ENCODE assay signal across 29 mouse cellular contexts in genomic region chr7:121955802-121956201, GRCm38 (mm10). TPM values are rescaled to one million over a fixed set of nuclear protein-coding genes. Genes with fewer than 3 reads are reported as not detected.
DNase-seq lines count a peak whose midpoint lies in the region; ATAC-seq and TF ChIP-seq lines count a peak whose summit lies in the region.
"Had no signal": no experiment of that assay in that cellular context is flagged by ENCODE, and none has a peak within 500 bp of the region (broad histone marks: within the 10 kb centered on the region; RNA-seq: fewer than 3 reads in every experiment).

No protein-coding gene starts in this region.

- H3K27me3 ChIP-seq in kidney, postnatal 0 days (ENCODE audit: insufficient read depth, low read length): no peaks in the 10 kb centered on the region
- H3K27me3 ChIP-seq in intestine, embryonic 15.5 days (replicated peaks): no peaks in the 10 kb centered on the region
- H3K27me3 ChIP-seq in limb, embryonic 12.5 days: no peaks in the 10 kb centered on the region
- no peaks in the 10 kb centered on the region for H3K27me3 ChIP-seq in small intestine, adult 2 months (ENCODE audit: control insufficient read depth, insufficient read depth, low read length)
- H3K27me3 ChIP-seq: embryonic facial prominence, embryonic 12.5 days; forebrain, embryonic 12.5 days; heart, embryonic 15.5 days; hindbrain, embryonic 15.5 days; kidney, embryonic 15.5 days; midbrain, embryonic 13.5 days; neural tube, embryonic 13.5 days; Patski had no signal

- no peak for TF ChIP-seq POLR2A in small intestine, adult 2 months (IDR thresholded peaks at IDR 0.05; ENCODE audit: low read depth, low read length)

- no peak overlapping the region for H3K4me2 ChIP-seq in kidney, postnatal 0 days (ENCODE audit: low read length)
- H3K4me2 ChIP-seq in intestine, embryonic 15.5 days (replicated peaks): peak overlapping the region; percentile 24; the same call in 1 of the 2 replicates
- peak overlapping the region; percentile 21; the same call in 1 of the 2 replicates for H3K4me2 ChIP-seq in limb, embryonic 12.5 days
- H3K4me2 ChIP-seq: embryonic facial prominence, embryonic 12.5 days; forebrain, embryonic 12.5 days; heart, embryonic 15.5 days; hindbrain, embryonic 15.5 days; kidney, embryonic 15.5 days; midbrain, embryonic 13.5 days; neural tube, embryonic 13.5 days had no signal

- no peak for DNase-seq in kidney, postnatal 0 days (ENCODE audit: low spot score)
- DNase-seq in kidney, postnatal 10 days: no peak
- no peak for DNase-seq in heart, postnatal 4 days
- no peak for DNase-seq in layer of hippocampus, postnatal 14 days (ENCODE audit: low spot score in 2 of 2)
- DNase-seq in spleen, postnatal 4 days (ENCODE audit: low spot score in 2 of 2): no peak
- DNase-seq: adrenal gland, postnatal 10 days; cerebellum, adult 11 months; cerebellum, adult 9-10 months; cerebellum, postnatal 36 days; forebrain, postnatal 0 days; gastrocnemius, postnatal 25 days; heart, adult 11 months; kidney, adult 11 months; retina, postnatal 1 day; right cerebral cortex, postnatal 14 days; thymus, postnatal 14 days had no signal

- 0 out of 2 replicates have a peak, but pooled peaks have one; percentile 25 for ATAC-seq in kidney, postnatal 0 days (replicated peaks; ENCODE audit: low FRiP score, low read depth)
- ATAC-seq in intestine, embryonic 15.5 days: peak; percentile 41; the same call in 1 of the 2 replicates
- ATAC-seq in limb, embryonic 12.5 days (ENCODE audit: insufficient number of reproducible peaks, insufficient read depth, low FRiP score, low TSS enrichment, low read depth): peak; percentile 58; the same call in 1 of the 2 replicates
- ATAC-seq: forebrain, postnatal 0 days; midbrain, embryonic 13.5 days; Patski had no signal

- no peaks in the 10 kb centered on the region for H3K4me1 ChIP-seq in kidney, postnatal 0 days (replicated peaks; ENCODE audit: insufficient read depth, low read length)
- 0 out of 2 replicates have a peak, but pooled peaks cover 2% of the 10 kb centered on the region for H3K4me1 ChIP-seq in intestine, embryonic 15.5 days (replicated peaks)
- H3K4me1 ChIP-seq in limb, embryonic 12.5 days (replicated peaks): peaks cover 16% of the 10 kb centered on the region
- no peaks in the 10 kb centered on the region; the same call in 1 of the 2 replicates for H3K4me1 ChIP-seq in small intestine, adult 2 months (ENCODE audit: control insufficient read depth, insufficient read depth, insufficient read length, low read length)
- H3K4me1 ChIP-seq: embryonic facial prominence, embryonic 12.5 days; forebrain, embryonic 12.5 days; heart, embryonic 10.5 days; heart, embryonic 15.5 days; hindbrain, embryonic 15.5 days; kidney, embryonic 15.5 days; midbrain, embryonic 13.5 days; neural tube, embryonic 13.5 days had no signal

- H3K4me3 ChIP-seq in kidney, postnatal 0 days (replicated peaks; ENCODE audit: low read depth, low read length): no peak overlapping the region
- no peak overlapping the region for H3K4me3 ChIP-seq in intestine, embryonic 15.5 days (replicated peaks)
- no peak overlapping the region for H3K4me3 ChIP-seq in limb, embryonic 12.5 days (replicated peaks)
- no peak overlapping the region for H3K4me3 ChIP-seq in small intestine, adult 2 months (ENCODE audit: low read depth, low read length)
- H3K4me3 ChIP-seq: embryonic facial prominence, embryonic 12.5 days; erythroblast, embryonic 14.5 days; forebrain, embryonic 12.5 days; heart, embryonic 10.5 days; heart, embryonic 15.5 days; hindbrain, embryonic 15.5 days; kidney, embryonic 15.5 days; midbrain, embryonic 13.5 days; neural tube, embryonic 13.5 days had no signal

- 53% methylated on average over 12 of the region's 12 CpGs for WGBS in kidney, postnatal 0 days
- 34% methylated on average over 12 of the region's 12 CpGs for WGBS in intestine, embryonic 15.5 days
- WGBS in limb, embryonic 12.5 days: 19% methylated on average over 12 of the region's 12 CpGs
- WGBS in small intestine, adult 2 months: 66% methylated on average over 12 of the region's 12 CpGs

- H3K27ac ChIP-seq in kidney, postnatal 0 days: no peak overlapping the region
- no peak overlapping the region for H3K27ac ChIP-seq in intestine, embryonic 15.5 days
- peak overlapping the region; percentile 82 for H3K27ac ChIP-seq in limb, embryonic 12.5 days
- H3K27ac ChIP-seq in small intestine, adult 2 months (ENCODE audit: insufficient read depth, low read depth, low read length): 0 out of 2 replicates have a peak overlapping the region, but pooled peaks have one; percentile 10
- H3K27ac ChIP-seq: embryonic facial prominence, embryonic 12.5 days; forebrain, embryonic 12.5 days; heart, embryonic 10.5 days; heart, embryonic 15.5 days; hindbrain, embryonic 15.5 days; kidney, embryonic 15.5 days; midbrain, embryonic 13.5 days; neural tube, embryonic 13.5 days had no signal

- H3K36me3 ChIP-seq in kidney, postnatal 0 days (ENCODE audit: insufficient read depth, low read length): peaks cover 7% of the 10 kb centered on the region; the same call in 1 of the 2 replicates
- H3K36me3 ChIP-seq in intestine, embryonic 15.5 days: 0 out of 2 replicates have a peak, but pooled peaks cover 2% of the 10 kb centered on the region
- H3K36me3 ChIP-seq in limb, embryonic 12.5 days: peaks cover 27% of the 10 kb centered on the region
- peaks cover 24% of the 10 kb centered on the region for H3K36me3 ChIP-seq in small intestine, adult 2 months (ENCODE audit: control insufficient read depth, insufficient read depth, low read length)

- TF ChIP-seq CTCF in kidney, postnatal 0 days (IDR thresholded peaks at IDR 0.05; ENCODE audit: low read depth): no peak
- no peak for TF ChIP-seq CTCF in small intestine, adult 2 months (IDR thresholded peaks at IDR 0.05; ENCODE audit: extremely low read depth, insufficient read length, insufficient replicate concordance, low read depth, low read length)

- no peak overlapping the region for H3K9ac ChIP-seq in kidney, postnatal 0 days (ENCODE audit: low read depth, low read length)
- H3K9ac ChIP-seq in intestine, embryonic 15.5 days: no peak overlapping the region
- no peak overlapping the region for H3K9ac ChIP-seq in limb, embryonic 12.5 days (replicated peaks)
- H3K9ac ChIP-seq: embryonic facial prominence, embryonic 12.5 days; forebrain, embryonic 12.5 days; forebrain, postnatal 0 days; heart, embryonic 15.5 days; hindbrain, embryonic 15.5 days; kidney, embryonic 15.5 days; midbrain, embryonic 13.5 days; neural tube, embryonic 13.5 days had no signal

- H3K9me3 ChIP-seq in kidney, postnatal 0 days (replicated peaks; ENCODE audit: low read length): no peaks in the 10 kb centered on the region
- no peaks in the 10 kb centered on the region for H3K9me3 ChIP-seq in intestine, embryonic 15.5 days
- no peaks in the 10 kb centered on the region for H3K9me3 ChIP-seq in limb, embryonic 12.5 days
- H3K9me3 ChIP-seq: embryonic facial prominence, embryonic 12.5 days; forebrain, embryonic 12.5 days; heart, embryonic 10.5 days; heart, embryonic 15.5 days; hindbrain, embryonic 15.5 days; kidney, embryonic 15.5 days; midbrain, embryonic 13.5 days; neural tube, embryonic 13.5 days had no signal

RNA-seq across cellular contexts. Expression of gene Cog7, which starts 25.7 kb away (rescaled TPM):
- 11.6 and 14.8 TPM in 2 replicates for polyA plus RNA-seq in kidney, postnatal 0 days (2015; fragmentation: Nextera tagmentation; extraction: Ambion mirVana)
- 18.0 and 21.8 TPM in 2 replicates for polyA plus RNA-seq in intestine, embryonic 15.5 days (2015; fragmentation: Nextera tagmentation; extraction: Ambion mirVana)
- 25.2 and 25.6 TPM in 2 replicates for polyA plus RNA-seq in limb, embryonic 12.5 days (2016; fragmentation: Nextera tagmentation; extraction: Ambion mirVana)
- 11.7 and 20.2 TPM in 2 replicates for polyA plus RNA-seq in small intestine, adult 2 months (2012; rRNA removed)
- total RNA-seq in heart, postnatal 4 days (2021): 10 to 100 TPM; 15.9 to 16.0 TPM
- 10 to 100 TPM; 32.7 to 33.9 TPM for total RNA-seq in layer of hippocampus, postnatal 14 days (2021)

Comparison
In these comparisons a context has a peak if more than half of its experiments do, and no peak if none do; other contexts are left out.
1. H3K27ac ChIP-seq: peak in limb, embryonic 12.5 days (single experiment) and small intestine, adult 2 months (single experiment); none in kidney, postnatal 0 days (single experiment) and intestine, embryonic 15.5 days (single experiment).
2. Peak in every context shown above with its lines, with median percentiles within 50 percentile points of each other: ATAC-seq.